Mouse (Mus musculus): ENCODE measurements around the gene Olfr1102. TPM values are rescaled to one million over a fixed set of nuclear protein-coding genes. Genes with fewer than 3 reads are reported as not detected.

Gene Olfr1102
- polyA plus RNA-seq, 2 experiments, result not detected

DNA sequence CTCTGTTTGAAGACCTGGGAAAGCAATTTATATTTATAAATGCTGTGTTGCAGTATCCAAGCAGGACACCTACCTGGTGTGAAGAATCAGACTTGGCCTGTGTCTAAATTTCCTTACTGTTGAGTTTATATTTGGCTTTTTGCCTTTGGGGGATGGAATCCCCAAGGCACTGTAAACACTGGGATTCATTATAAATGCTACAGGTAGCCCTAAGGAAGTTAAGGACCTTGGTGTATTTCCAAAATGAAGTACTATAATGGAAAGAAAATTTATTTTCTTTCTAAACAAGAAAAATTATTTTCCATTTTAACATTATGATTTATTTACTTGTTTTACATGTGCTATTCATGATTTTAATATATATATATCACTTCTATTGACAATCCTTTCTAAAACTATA is 38.2 kb downstream of the Olfr1102 start, which contains the start of gene Olfr1105:
Olfr1105 (minus strand) TSS at position 101 of the 400 bp plus-strand sequence.
- ATAC-seq (ENCODE audit: low FRiP score, low read depth) (no peak), DNase-seq (ENCODE audit: low spot score) (no peak)
- Histone ChIP-seq H3K4me3 (replicated peaks; ENCODE audit: low read length) (no peak within 1 kb of the TSS), H3K27me3 (ENCODE audit: control insufficient read depth, insufficient read depth, low read length) (no peaks in the 10 kb centered on the region), H3K36me3 (ENCODE audit: control insufficient read depth, insufficient read depth, low read length) (no peaks in the 10 kb centered on the region), H3K4me2 (replicated peaks; ENCODE audit: low read depth, low read length, severe bottlenecking) (no peak within 1 kb of the TSS), H3K9ac (ENCODE audit: low read depth, low read length, severe bottlenecking) (no peak within 1 kb of the TSS), H3K27ac (replicated peaks; ENCODE audit: low read depth, low read length) (no peak within 1 kb of the TSS), H3K4me1 (ENCODE audit: control insufficient read depth, insufficient read depth, low read length) (no peaks in the 10 kb centered on the region), H3K9me3 (ENCODE audit: control insufficient read depth, low read length) (no peaks in the 10 kb centered on the region)
- no peak for TF ChIP-seq POLR2A (IDR thresholded peaks at IDR 0.05; ENCODE audit: borderline replicate concordance, extremely low read depth, insufficient read depth, insufficient read length)

DNA sequence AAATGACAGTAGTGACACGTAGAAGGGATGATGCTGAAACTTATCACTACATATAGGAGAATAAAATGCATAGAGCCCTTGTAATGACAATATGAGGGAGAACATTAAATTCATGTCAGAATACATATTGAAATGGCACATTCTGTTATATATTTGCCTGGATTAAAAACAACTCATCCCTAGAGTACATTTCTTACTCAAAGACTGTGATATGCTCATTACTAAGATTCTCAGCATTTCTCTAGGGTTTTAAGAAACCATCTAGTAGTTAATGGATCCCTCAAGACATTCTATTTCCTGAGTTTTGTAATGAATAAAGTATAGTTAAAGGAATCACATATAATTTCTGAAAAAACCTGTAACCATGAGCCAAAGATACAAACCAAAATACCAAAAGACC is 54.0 kb downstream of the Olfr1102 start, which contains the start of gene Olfr1106:
Olfr1106 (minus strand) TSS at position 101 of the 400 bp plus-strand sequence.
- H3K9me3 ChIP-seq (ENCODE audit: control insufficient read depth, low read length), result no peaks in the 10 kb centered on the region
- DNase-seq (ENCODE audit: low spot score), result no peak
- no peak for TF ChIP-seq POLR2A (IDR thresholded peaks at IDR 0.05; ENCODE audit: borderline replicate concordance, extremely low read depth, insufficient read depth, insufficient read length)
- no peaks in the 10 kb centered on the region for H3K36me3 ChIP-seq (ENCODE audit: control insufficient read depth, insufficient read depth, low read length)
- H3K27ac ChIP-seq (replicated peaks; ENCODE audit: low read depth, low read length), result no peak within 1 kb of the TSS
- H3K9ac ChIP-seq (ENCODE audit: low read depth, low read length, severe bottlenecking), result no peak within 1 kb of the TSS
- WGBS, result 72% methylated on average over 1 of the region's 1 CpGs
- H3K4me2 ChIP-seq (replicated peaks; ENCODE audit: low read depth, low read length, severe bottlenecking), result no peak within 1 kb of the TSS
- ATAC-seq (ENCODE audit: low FRiP score, low read depth), result no peak
- H3K4me1 ChIP-seq (ENCODE audit: control insufficient read depth, insufficient read depth, low read length), result no peaks in the 10 kb centered on the region
- no peaks in the 10 kb centered on the region for H3K27me3 ChIP-seq (ENCODE audit: control insufficient read depth, insufficient read depth, low read length)
- H3K4me3 ChIP-seq (replicated peaks; ENCODE audit: low read length), result no peak within 1 kb of the TSS

Other genes starting within 250 kb of the Olfr1102 start
- gene Olfr1090, start 239.4 kb upstream of the Olfr1102 start, polyA plus RNA-seq (2012; rRNA removed), result not detected in 2 replicates
- gene Olfr1090, start 239.4 kb upstream of the Olfr1102 start, polyA plus RNA-seq (2014; fragmentation: Nextera tagmentation; extraction: Ambion mirVana), result not detected in 2 replicates
- gene Olfr1093, start 215.9 kb upstream of the Olfr1102 start, polyA plus RNA-seq (2012; rRNA removed), result not detected in 2 replicates
- not detected in 2 replicates for gene Olfr1093, start 215.9 kb upstream of the Olfr1102 start, polyA plus RNA-seq (2014; fragmentation: Nextera tagmentation; extraction: Ambion mirVana)
- gene Olfr141, start 188.4 kb upstream of the Olfr1102 start, polyA plus RNA-seq (2012; rRNA removed), result not detected in 2 replicates
- gene Olfr141, start 188.4 kb upstream of the Olfr1102 start, polyA plus RNA-seq (2014; fragmentation: Nextera tagmentation; extraction: Ambion mirVana), result not detected in 2 replicates
- not detected in 2 replicates for gene Olfr1094, start 173.7 kb upstream of the Olfr1102 start, polyA plus RNA-seq (2012; rRNA removed)
- gene Olfr1094, start 173.7 kb upstream of the Olfr1102 start, polyA plus RNA-seq (2014; fragmentation: Nextera tagmentation; extraction: Ambion mirVana), result not detected in 2 replicates
- not detected in 2 replicates for gene Olfr1095, start 146.7 kb upstream of the Olfr1102 start, polyA plus RNA-seq (2012; rRNA removed)
- gene Olfr1095, start 146.7 kb upstream of the Olfr1102 start, polyA plus RNA-seq (2014; fragmentation: Nextera tagmentation; extraction: Ambion mirVana), result not detected in 2 replicates
- not detected in 2 replicates for gene Gm13723, start 123.6 kb upstream of the Olfr1102 start, polyA plus RNA-seq (2012; rRNA removed)
- gene Gm13723, start 123.6 kb upstream of the Olfr1102 start, polyA plus RNA-seq (2014; fragmentation: Nextera tagmentation; extraction: Ambion mirVana), result not detected in 2 replicates
- gene Olfr1097, start 106.2 kb upstream of the Olfr1102 start, polyA plus RNA-seq (2012; rRNA removed), result not detected in 2 replicates
- not detected in 2 replicates for gene Olfr1097, start 106.2 kb upstream of the Olfr1102 start, polyA plus RNA-seq (2014; fragmentation: Nextera tagmentation; extraction: Ambion mirVana)
- not detected in 2 replicates for gene Olfr1098, start 73.9 kb upstream of the Olfr1102 start, polyA plus RNA-seq (2012; rRNA removed)
- gene Olfr1098, start 73.9 kb upstream of the Olfr1102 start, polyA plus RNA-seq (2014; fragmentation: Nextera tagmentation; extraction: Ambion mirVana), result not detected in 2 replicates
- gene Olfr1099, start 37.7 kb upstream of the Olfr1102 start, polyA plus RNA-seq (2012; rRNA removed), result not detected in 2 replicates
- gene Olfr1099, start 37.7 kb upstream of the Olfr1102 start, polyA plus RNA-seq (2014; fragmentation: Nextera tagmentation; extraction: Ambion mirVana), result not detected in 2 replicates
- not detected in 2 replicates for gene Olfr1100, start 18.4 kb upstream of the Olfr1102 start, polyA plus RNA-seq (2012; rRNA removed)
- not detected in 2 replicates for gene Olfr1100, start 18.4 kb upstream of the Olfr1102 start, polyA plus RNA-seq (2014; fragmentation: Nextera tagmentation; extraction: Ambion mirVana)
- not detected in 2 replicates for gene Olfr1101, start 7.2 kb upstream of the Olfr1102 start, polyA plus RNA-seq (2012; rRNA removed)
- not detected in 2 replicates for gene Olfr1101, start 7.2 kb upstream of the Olfr1102 start, polyA plus RNA-seq (2014; fragmentation: Nextera tagmentation; extraction: Ambion mirVana)
- gene Olfr1104, start 28.7 kb downstream of the Olfr1102 start, polyA plus RNA-seq (2012; rRNA removed), result not detected in 2 replicates
- gene Olfr1104, start 28.7 kb downstream of the Olfr1102 start, polyA plus RNA-seq (2014; fragmentation: Nextera tagmentation; extraction: Ambion mirVana), result not detected in 2 replicates
- gene Olfr1105, start 38.1 kb downstream of the Olfr1102 start, polyA plus RNA-seq (2012; rRNA removed), result not detected in 2 replicates
- not detected in 2 replicates for gene Olfr1105, start 38.1 kb downstream of the Olfr1102 start, polyA plus RNA-seq (2014; fragmentation: Nextera tagmentation; extraction: Ambion mirVana)
- gene Olfr1106, start 53.9 kb downstream of the Olfr1102 start, polyA plus RNA-seq (2012; rRNA removed), result not detected in 2 replicates
- not detected in 2 replicates for gene Olfr1106, start 53.9 kb downstream of the Olfr1102 start, polyA plus RNA-seq (2014; fragmentation: Nextera tagmentation; extraction: Ambion mirVana)
- not detected in 2 replicates for gene Olfr1107, start 77.4 kb downstream of the Olfr1102 start, polyA plus RNA-seq (2012; rRNA removed)
- gene Olfr1107, start 77.4 kb downstream of the Olfr1102 start, polyA plus RNA-seq (2014; fragmentation: Nextera tagmentation; extraction: Ambion mirVana), result not detected in 2 replicates
- gene Olfr1109, start 97.6 kb downstream of the Olfr1102 start, polyA plus RNA-seq (2012; rRNA removed), result not detected in 2 replicates
- not detected in 2 replicates for gene Olfr1109, start 97.6 kb downstream of the Olfr1102 start, polyA plus RNA-seq (2014; fragmentation: Nextera tagmentation; extraction: Ambion mirVana)
- gene Olfr259, start 116.2 kb downstream of the Olfr1102 start, polyA plus RNA-seq (2012; rRNA removed), result not detected in 2 replicates
- not detected in 2 replicates for gene Olfr259, start 116.2 kb downstream of the Olfr1102 start, polyA plus RNA-seq (2014; fragmentation: Nextera tagmentation; extraction: Ambion mirVana)
- gene Olfr1110, start 141.9 kb downstream of the Olfr1102 start, polyA plus RNA-seq (2012; rRNA removed), result not detected in 2 replicates
- not detected in 2 replicates for gene Olfr1110, start 141.9 kb downstream of the Olfr1102 start, polyA plus RNA-seq (2014; fragmentation: Nextera tagmentation; extraction: Ambion mirVana)
- not detected in 2 replicates for gene Olfr1111, start 154.2 kb downstream of the Olfr1102 start, polyA plus RNA-seq (2012; rRNA removed)
- not detected in 2 replicates for gene Olfr1111, start 154.2 kb downstream of the Olfr1102 start, polyA plus RNA-seq (2014; fragmentation: Nextera tagmentation; extraction: Ambion mirVana)
- not detected in 2 replicates for gene Olfr1112, start 189.4 kb downstream of the Olfr1102 start, polyA plus RNA-seq (2012; rRNA removed)
- gene Olfr1112, start 189.4 kb downstream of the Olfr1102 start, polyA plus RNA-seq (2014; fragmentation: Nextera tagmentation; extraction: Ambion mirVana), result not detected in 2 replicates
- gene Olfr1113, start 210.6 kb downstream of the Olfr1102 start, polyA plus RNA-seq (2012; rRNA removed), result not detected in 2 replicates
- not detected in 2 replicates for gene Olfr1113, start 210.6 kb downstream of the Olfr1102 start, polyA plus RNA-seq (2014; fragmentation: Nextera tagmentation; extraction: Ambion mirVana)
- gene Olfr1115, start 249.6 kb downstream of the Olfr1102 start, polyA plus RNA-seq (2012; rRNA removed), result not detected in 2 replicates
- gene Olfr1115, start 249.6 kb downstream of the Olfr1102 start, polyA plus RNA-seq (2014; fragmentation: Nextera tagmentation; extraction: Ambion mirVana), result not detected in 2 replicates